Mouse (Mus musculus): ENCODE measurements around the gene Mrpl51. TPM values are rescaled to one million over a fixed set of nuclear protein-coding genes. Genes with fewer than 3 reads are reported as not detected.

Mrpl51 gene
- polyA plus RNA-seq, 1 experiment = not detected

GRCm38 (mm10) chr6:125218963-125219362 lies 27.4 kb downstream of the Mrpl51 start:
- TF ChIP-seq CTCF (IDR thresholded peaks at IDR 0.05; ENCODE audit: insufficient read depth, low read depth, low read length) = no peak
- TF ChIP-seq POLR2A (IDR thresholded peaks at IDR 0.05; ENCODE audit: insufficient read depth, low read depth, low read length) = 0 out of 2 replicates have a peak, but pooled peaks have one; percentile 3
- Histone ChIP-seq H3K4me3 (ENCODE audit: insufficient read depth, low read depth, low read length) (no peak overlapping the region), H3K27ac (ENCODE audit: insufficient read depth, low read depth, low read length) (no peak overlapping the region), H3K4me1 (ENCODE audit: control insufficient read depth, insufficient read depth, low read length) (no peaks in the 10 kb centered on the region)
- WGBS = 74% methylated on average over 4 of the region's 4 CpGs

- TF ChIP-seq CTCF (IDR thresholded peaks at IDR 0.05; ENCODE audit: insufficient read depth, low read depth, low read length) = no peak
- TF ChIP-seq POLR2A (IDR thresholded peaks at IDR 0.05; ENCODE audit: insufficient read depth, low read depth, low read length) = no peak
- 91% methylated on average over 20 of the region's 20 CpGs for WGBS
- Histone ChIP-seq H3K4me1 (ENCODE audit: control insufficient read depth, insufficient read depth, low read length) (no peaks in the 10 kb centered on the region), H3K27ac (ENCODE audit: insufficient read depth, low read depth, low read length) (no peak overlapping the region), H3K4me3 (ENCODE audit: insufficient read depth, low read depth, low read length) (no peak overlapping the region)
These were observed 29.6 kb downstream of the Mrpl51 start for GRCm38 (mm10) chr6:125221115-125221745.

DNA sequence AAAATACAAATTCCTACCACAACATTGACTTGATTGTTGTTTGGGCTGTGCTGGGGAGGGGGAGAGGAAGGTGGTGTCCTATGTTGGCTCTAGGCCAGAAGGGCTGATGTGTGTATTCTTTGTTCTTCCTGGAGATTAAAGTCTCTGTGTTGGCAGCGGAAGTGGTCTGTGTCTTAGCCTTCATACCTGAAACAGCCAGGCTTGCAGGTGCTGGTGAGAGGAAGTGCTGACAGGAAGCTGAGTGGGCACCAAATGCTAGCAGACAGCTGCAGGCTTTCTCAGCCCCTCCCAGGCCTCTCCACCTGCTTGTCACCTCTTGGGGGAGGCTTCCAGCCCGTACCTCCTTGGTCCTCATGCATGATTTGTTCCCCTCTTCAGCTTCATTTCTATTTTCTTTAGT lies 30.5 kb downstream of the Mrpl51 start:
- no peaks in the 10 kb centered on the region for H3K4me1 ChIP-seq (ENCODE audit: control insufficient read depth, insufficient read depth, low read length)
- no peak overlapping the region for H3K4me3 ChIP-seq (ENCODE audit: insufficient read depth, low read depth, low read length)
- no peak overlapping the region for H3K27ac ChIP-seq (ENCODE audit: insufficient read depth, low read depth, low read length)
- TF ChIP-seq CTCF (IDR thresholded peaks at IDR 0.05; ENCODE audit: insufficient read depth, low read depth, low read length) = no peak
- TF ChIP-seq POLR2A (IDR thresholded peaks at IDR 0.05; ENCODE audit: insufficient read depth, low read depth, low read length) = no peak
- 70% methylated on average over 2 of the region's 2 CpGs for WGBS

GRCm38 (mm10) chr6:125222577-125222976 lies 31.0 kb downstream of the Mrpl51 start:
- 78% methylated on average over 3 of the region's 3 CpGs for WGBS

DNA sequence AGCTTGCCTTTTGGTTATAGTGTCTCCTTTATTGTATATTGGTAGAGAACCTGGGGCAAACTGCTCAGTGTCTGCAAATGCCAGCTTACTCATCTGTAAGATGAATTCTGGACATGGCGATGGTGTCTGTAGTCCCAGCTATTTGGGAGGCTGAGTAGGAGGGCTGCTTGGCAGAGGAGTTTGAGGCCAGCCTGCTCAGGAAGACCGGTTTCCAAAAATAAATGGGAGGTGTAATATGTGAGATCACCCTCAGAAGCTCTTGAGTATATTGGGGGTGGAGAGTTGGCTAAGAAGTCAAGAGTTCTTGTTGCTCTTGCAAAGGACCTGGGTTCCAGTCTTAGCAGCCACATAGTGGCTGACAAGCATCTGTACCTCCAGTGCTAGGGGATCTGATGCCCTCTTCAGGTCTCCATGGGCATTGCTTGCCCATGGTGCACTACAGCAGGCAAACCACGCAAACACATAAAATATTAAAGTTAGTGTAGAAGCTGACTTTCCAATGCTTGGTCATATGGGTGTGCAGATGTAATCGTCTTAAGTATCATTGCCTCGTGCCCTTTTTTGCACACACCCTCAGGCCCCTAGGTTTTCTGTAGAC lies 34.0 kb downstream of the Mrpl51 start:
- 79% methylated on average over 5 of the region's 5 CpGs for WGBS
- H3K27ac ChIP-seq (ENCODE audit: insufficient read depth, low read depth, low read length) = no peak overlapping the region
- peaks cover 5% of the 10 kb centered on the region for H3K4me1 ChIP-seq (ENCODE audit: control insufficient read depth, insufficient read depth, low read length)
- TF ChIP-seq CTCF (IDR thresholded peaks at IDR 0.05; ENCODE audit: insufficient read depth, low read depth, low read length) = no peak
- no peak for TF ChIP-seq POLR2A (IDR thresholded peaks at IDR 0.05; ENCODE audit: insufficient read depth, low read depth, low read length)
- H3K4me3 ChIP-seq (ENCODE audit: insufficient read depth, low read depth, low read length) = no peak overlapping the region

More at GRCm38 (mm10) chr6:125222577-125222976, 31.0 kb downstream of the Mrpl51 start:
- H3K4me3 ChIP-seq (ENCODE audit: insufficient read depth, low read depth, low read length) = no peak overlapping the region
- no peaks in the 10 kb centered on the region for H3K4me1 ChIP-seq (ENCODE audit: control insufficient read depth, insufficient read depth, low read length)
- no peak for TF ChIP-seq CTCF (IDR thresholded peaks at IDR 0.05; ENCODE audit: insufficient read depth, low read depth, low read length)
- TF ChIP-seq POLR2A (IDR thresholded peaks at IDR 0.05; ENCODE audit: insufficient read depth, low read depth, low read length) = no peak
- H3K27ac ChIP-seq (ENCODE audit: insufficient read depth, low read depth, low read length) = no peak overlapping the region

GRCm38 (mm10) chr6:125230571-125230970 lies 39.0 kb downstream of the Mrpl51 start:
- no peak overlapping the region for H3K4me3 ChIP-seq (ENCODE audit: insufficient read depth, low read depth, low read length)
- H3K4me1 ChIP-seq (ENCODE audit: control insufficient read depth, insufficient read depth, low read length) = peaks cover 7% of the 10 kb centered on the region
- WGBS = 65% methylated on average over 9 of the region's 9 CpGs
- TF ChIP-seq CTCF (IDR thresholded peaks at IDR 0.05; ENCODE audit: insufficient read depth, low read depth, low read length) = no peak
- no peak for TF ChIP-seq POLR2A (IDR thresholded peaks at IDR 0.05; ENCODE audit: insufficient read depth, low read depth, low read length)
- no peak overlapping the region; the same call in 1 of the 2 replicates for H3K27ac ChIP-seq (ENCODE audit: insufficient read depth, low read depth, low read length)

GRCm38 (mm10) chr6:125231117-125232044 lies 39.8 kb downstream of the Mrpl51 start, which contains the start of gene Tapbpl:
Gene Tapbpl (minus strand): TSS chr6:125231860.
- Histone ChIP-seq H3K4me3 (ENCODE audit: insufficient read depth, low read depth, low read length) (peak within 1 kb of the TSS; percentile 50), H3K27ac (ENCODE audit: insufficient read depth, low read depth, low read length) (peak within 1 kb of the TSS; percentile 60), H3K4me1 (ENCODE audit: control insufficient read depth, insufficient read depth, low read length) (peaks cover 7% of the 10 kb centered on the region)
- 0 out of 2 replicates have a peak, but pooled peaks have one; percentile 32 for TF ChIP-seq POLR2A (IDR thresholded peaks at IDR 0.05; ENCODE audit: insufficient read depth, low read depth, low read length)
- TF ChIP-seq CTCF (IDR thresholded peaks at IDR 0.05; ENCODE audit: insufficient read depth, low read depth, low read length) = no peak
- 5% methylated on average over 16 of the region's 16 CpGs for WGBS

GRCm38 (mm10) chr6:125232045-125232437 lies 40.4 kb downstream of the Mrpl51 start:
- Histone ChIP-seq H3K4me3 (ENCODE audit: insufficient read depth, low read depth, low read length) (peak overlapping the region; percentile 50; the same call in 1 of the 2 replicates), H3K27ac (ENCODE audit: insufficient read depth, low read depth, low read length) (peak overlapping the region; percentile 60; the same call in 1 of the 2 replicates), H3K4me1 (ENCODE audit: control insufficient read depth, insufficient read depth, low read length) (peaks cover 7% of the 10 kb centered on the region)
- WGBS = 45% methylated on average over 4 of the region's 4 CpGs
- TF ChIP-seq CTCF (IDR thresholded peaks at IDR 0.05; ENCODE audit: insufficient read depth, low read depth, low read length) (no peak), POLR2A (IDR thresholded peaks at IDR 0.05; ENCODE audit: insufficient read depth, low read depth, low read length) (no peak)

All from olfactory bulb, adult 2 months (tissue).